Mouse (Mus musculus) liver, embryonic 15.5 days (tissue): ENCODE results near the gene Zfp523. TPM values are rescaled to one million over a fixed set of nuclear protein-coding genes. Genes with fewer than 3 reads are reported as not detected.

ENCODE experiments used
- ATAC-seq: fragments of 200-750 bp; cut with Nextera tagmentation; 2 replicates; pipeline ENCODE4 v1.8.0; 2017; ENCODE audit warnings: moderate number of reproducible peaks, mild to moderate bottlenecking, moderate library complexity; ENCODE audit not compliant: insufficient read depth
- H3K27ac ChIP-seq: fragments of 300-500 bp; sonication (generic); replicated peaks from 2 replicates; pipeline ENCODE4 v1.5.1; 2015; ENCODE audit warnings: mild to moderate bottlenecking, inconsistent platforms
- H3K27me3 ChIP-seq: fragments of 300-500 bp; sonication (generic); 2 replicates; pipeline ENCODE4 v1.6.1; 2015; ENCODE audit warnings: mild to moderate bottlenecking, inconsistent platforms
- H3K36me3 ChIP-seq: fragments of 300-500 bp; sonication (generic); replicated peaks from 2 replicates; pipeline ENCODE4 v1.6.1; 2015; ENCODE audit warnings: moderate library complexity, mild to moderate bottlenecking, inconsistent platforms
- H3K4me1 ChIP-seq: fragments of 300-500 bp; sonication (generic); replicated peaks from 2 replicates; pipeline ENCODE4 v1.6.1; 2015; ENCODE audit warnings: inconsistent platforms
- H3K4me2 ChIP-seq: fragments of 300-500 bp; sonication (generic); 2 replicates; pipeline ENCODE4 v1.6.1; 2015; ENCODE audit warnings: moderate library complexity, mild to moderate bottlenecking, inconsistent platforms
- H3K4me3 ChIP-seq: fragments of 300-500 bp; sonication (generic); replicated peaks from 2 replicates; pipeline ENCODE4 v1.5.1; 2015; ENCODE audit warnings: mild to moderate bottlenecking, inconsistent platforms
- H3K9ac ChIP-seq: fragments of 300-500 bp; sonication (generic); 2 replicates; pipeline ENCODE4 v1.6.1; 2015; ENCODE audit warnings: moderate library complexity, mild to moderate bottlenecking, inconsistent platforms
- H3K9me3 ChIP-seq: fragments of 300-500 bp; sonication (generic); replicated peaks from 2 replicates; pipeline ENCODE4 v1.6.1; 2016; ENCODE audit warnings: inconsistent platforms
- WGBS: fragments of 180-500 bp; shearing (Covaris S2); methylation state at CpG from one replicate; pipeline ENCODE4 v1.1.7; 2015; ENCODE audit warnings: mixed read lengths; ENCODE audit not compliant: insufficient replicate concordance; 5-methylcytosine and 5-hydroxymethylcytosine counted together
- polyA plus RNA-seq: library from polyadenylated mRNA; unstranded; fragments of >200 nt; fragmentation: Nextera tagmentation; extraction: Ambion mirVana; gene quantifications from 2 replicates; pipeline ENCODE4 v1.2.1, GENCODE M21; 2015

Gene Zfp523
- polyA plus RNA-seq, 1 experiment from 2014 or later = 5.8 TPM

DNA sequence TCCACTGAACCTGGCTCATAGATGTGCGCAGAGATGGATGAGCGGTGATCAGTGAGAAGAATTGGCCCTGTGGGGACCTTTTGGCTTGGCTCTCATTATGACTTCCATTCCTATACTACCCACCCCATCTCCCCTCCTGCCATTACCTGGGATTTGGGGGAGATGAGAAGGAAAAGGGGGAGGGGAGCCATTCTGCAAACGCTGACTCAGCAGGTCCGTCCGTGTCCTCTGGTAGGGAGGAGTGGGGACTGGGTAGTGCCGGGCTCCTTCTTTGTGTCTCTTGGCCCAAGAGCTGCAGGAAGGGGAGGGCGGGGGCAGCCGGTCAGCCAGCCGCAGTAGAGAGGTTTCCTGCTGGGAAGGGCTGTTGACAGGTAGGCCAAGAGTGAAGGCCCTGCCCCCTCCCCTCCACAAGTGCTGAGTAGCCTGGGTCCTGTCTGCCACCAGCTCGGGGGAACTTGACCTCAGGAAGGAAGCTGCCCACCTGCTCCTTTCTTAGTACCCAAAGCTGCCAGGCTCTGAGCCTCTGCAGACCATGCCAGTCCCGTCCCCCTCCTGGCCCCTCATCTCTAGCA lies 15.5 kb upstream of the Zfp523 start:
- 18% methylated on average over 11 of the region's 11 CpGs for WGBS
- Histone ChIP-seq H3K27ac (no peak overlapping the region), H3K4me2 (no peak overlapping the region), H3K36me3 (no peaks in the 10 kb centered on the region), H3K27me3 (peaks cover 42% of the 10 kb centered on the region), H3K9me3 (no peaks in the 10 kb centered on the region), H3K4me3 (no peak overlapping the region), H3K9ac (no peak overlapping the region), H3K4me1 (no peaks in the 10 kb centered on the region)
- no peak for ATAC-seq

DNA sequence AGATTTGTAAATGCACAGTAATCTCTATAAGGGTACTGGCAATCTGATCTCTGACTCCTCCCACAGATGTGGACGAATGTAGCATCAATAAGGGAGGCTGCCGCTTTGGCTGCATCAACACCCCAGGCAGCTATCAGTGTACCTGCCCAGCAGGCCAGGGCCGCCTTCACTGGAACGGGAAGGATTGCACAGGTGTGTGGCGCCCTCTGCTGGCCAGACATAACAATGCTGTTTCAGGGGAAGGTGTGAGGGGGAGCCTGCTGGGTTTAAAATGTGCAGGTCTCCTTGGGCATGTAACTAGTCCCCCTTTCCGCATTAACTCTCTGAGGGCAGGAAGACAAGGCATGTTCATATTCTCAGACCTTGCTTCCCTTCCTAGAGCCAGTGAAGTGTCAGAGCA lies 13.3 kb upstream of the Zfp523 start:
- Histone ChIP-seq H3K9me3 (no peaks in the 10 kb centered on the region), H3K4me2 (no peak overlapping the region), H3K4me3 (no peak overlapping the region), H3K27ac (no peak overlapping the region), H3K36me3 (no peaks in the 10 kb centered on the region), H3K4me1 (no peaks in the 10 kb centered on the region), H3K9ac (no peak overlapping the region), H3K27me3 (peaks cover 40% of the 10 kb centered on the region)
- 4% methylated on average over 6 of the region's 6 CpGs for WGBS
- no peak for ATAC-seq

GRCm38 (mm10) chr17:28170460-28171305 lies 6.2 kb upstream of the Zfp523 start:
- Histone ChIP-seq H3K27ac (no peak overlapping the region), H3K4me1 (no peaks in the 10 kb centered on the region; the same call in 1 of the 2 replicates), H3K9ac (no peak overlapping the region), H3K4me2 (no peak overlapping the region), H3K36me3 (no peaks in the 10 kb centered on the region), H3K4me3 (no peak overlapping the region), H3K9me3 (no peaks in the 10 kb centered on the region), H3K27me3 (0 out of 2 replicates have a peak, but pooled peaks cover 3% of the 10 kb centered on the region)
- 71% methylated on average over 6 of the region's 6 CpGs for WGBS
- ATAC-seq = no peak

DNA sequence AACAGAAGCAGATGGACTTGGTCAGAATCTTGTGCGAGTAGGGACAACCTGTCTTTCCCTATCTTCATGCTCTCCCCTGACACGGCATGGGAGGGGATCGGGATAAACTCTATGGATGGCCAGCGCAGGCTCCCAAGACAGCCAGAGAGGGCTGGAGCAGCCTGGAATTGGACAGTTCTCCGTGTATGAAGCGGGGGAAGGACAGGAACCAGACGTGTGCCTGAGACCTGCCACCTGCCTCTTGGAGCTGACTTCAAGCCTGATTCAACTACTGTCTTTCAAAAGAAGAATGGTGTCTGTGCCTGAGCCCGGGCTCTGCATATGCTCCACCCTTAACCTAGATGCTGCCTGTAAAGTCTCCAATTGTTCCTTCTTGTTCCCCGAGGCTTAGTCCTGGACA lies 4.2 kb upstream of the Zfp523 start:
- no peaks in the 10 kb centered on the region for H3K36me3 ChIP-seq
- ATAC-seq = no peak
- H3K27me3 ChIP-seq = 0 out of 2 replicates have a peak, but pooled peaks cover 5% of the 10 kb centered on the region
- H3K4me3 ChIP-seq = no peak overlapping the region
- H3K4me1 ChIP-seq = peaks cover 16% of the 10 kb centered on the region; the same call in 1 of the 2 replicates
- no peak overlapping the region for H3K4me2 ChIP-seq
- no peak overlapping the region for H3K27ac ChIP-seq
- H3K9me3 ChIP-seq = no peaks in the 10 kb centered on the region
- H3K9ac ChIP-seq = no peak overlapping the region
- WGBS = 52% methylated on average over 9 of the region's 9 CpGs

GRCm38 (mm10) chr17:28177540-28178046 lies 664 bp downstream of the Zfp523 start:
- Histone ChIP-seq H3K4me2 (peak overlapping the region; percentile 90), H3K9ac (peak overlapping the region; percentile 75), H3K36me3 (no peaks in the 10 kb centered on the region), H3K27ac (peak overlapping the region; percentile 79), H3K9me3 (no peaks in the 10 kb centered on the region), H3K4me3 (peak overlapping the region; percentile 74), H3K4me1 (peaks cover 57% of the 10 kb centered on the region), H3K27me3 (0 out of 2 replicates have a peak, but pooled peaks cover 5% of the 10 kb centered on the region)
- WGBS = 4% methylated on average over 20 of the region's 22 CpGs
- ATAC-seq = peak; percentile 65

- H3K27ac ChIP-seq = 0 out of 2 replicates have a peak overlapping the region, but pooled peaks have one; percentile 1
- H3K4me2 ChIP-seq = no peak overlapping the region; the same call in 1 of the 2 replicates
- no peaks in the 10 kb centered on the region for H3K9me3 ChIP-seq
- no peaks in the 10 kb centered on the region for H3K36me3 ChIP-seq
- H3K4me3 ChIP-seq = no peak overlapping the region
- 54% methylated on average over 4 of the region's 4 CpGs for WGBS
- H3K27me3 ChIP-seq = 0 out of 2 replicates have a peak, but pooled peaks cover 5% of the 10 kb centered on the region
- peaks cover 70% of the 10 kb centered on the region for H3K4me1 ChIP-seq
- ATAC-seq = no peak
- no peak overlapping the region for H3K9ac ChIP-seq
These were observed 3.4 kb downstream of the Zfp523 start for GRCm38 (mm10) chr17:28180331-28180730.

- WGBS = 58% methylated on average over 15 of the region's 15 CpGs
- peaks cover 74% of the 10 kb centered on the region for H3K4me1 ChIP-seq
- H3K9ac ChIP-seq = no peak overlapping the region
- ATAC-seq = no peak
- H3K27me3 ChIP-seq = no peaks in the 10 kb centered on the region
- no peaks in the 10 kb centered on the region for H3K36me3 ChIP-seq
- no peak overlapping the region for H3K4me3 ChIP-seq
- H3K9me3 ChIP-seq = no peaks in the 10 kb centered on the region
- H3K4me2 ChIP-seq = no peak overlapping the region
- H3K27ac ChIP-seq = 0 out of 2 replicates have a peak overlapping the region, but pooled peaks have one; percentile 1
These were observed 4.0 kb downstream of the Zfp523 start for GRCm38 (mm10) chr17:28180783-28181544.

DNA sequence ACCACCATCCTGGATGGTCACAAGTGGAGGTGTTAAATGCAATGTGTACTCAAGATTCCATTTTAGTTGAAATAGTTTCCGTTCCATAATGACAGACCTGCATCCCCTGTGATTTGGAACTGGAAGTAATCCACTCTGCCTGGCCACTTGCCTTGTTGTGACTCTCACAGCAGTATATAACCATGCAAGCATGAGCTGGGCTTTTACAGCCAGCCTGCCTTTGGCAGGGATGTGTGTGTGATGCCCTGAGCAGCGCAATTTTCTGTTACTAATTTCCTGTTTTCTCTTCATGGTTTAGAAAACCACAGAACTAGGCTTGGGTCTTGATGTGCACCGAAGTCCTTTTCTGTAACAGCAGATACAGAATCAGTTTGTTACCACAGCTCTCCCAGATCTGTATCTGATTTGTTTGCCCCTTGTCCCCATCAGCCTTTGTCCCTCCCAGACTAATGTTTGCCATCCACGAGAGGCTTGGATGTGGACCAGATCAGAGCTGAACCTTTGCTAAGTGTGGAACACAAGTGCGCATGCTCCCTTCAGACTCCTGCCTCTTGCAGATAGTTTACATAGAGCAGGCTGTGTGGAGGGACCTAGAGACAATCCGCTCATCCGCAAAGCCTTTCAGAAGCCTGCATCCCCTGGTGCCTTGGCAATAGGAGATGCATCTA lies 8.2 kb downstream of the Zfp523 start:
- peak overlapping the region; percentile 23; the same call in 1 of the 2 replicates for H3K4me2 ChIP-seq

DNA sequence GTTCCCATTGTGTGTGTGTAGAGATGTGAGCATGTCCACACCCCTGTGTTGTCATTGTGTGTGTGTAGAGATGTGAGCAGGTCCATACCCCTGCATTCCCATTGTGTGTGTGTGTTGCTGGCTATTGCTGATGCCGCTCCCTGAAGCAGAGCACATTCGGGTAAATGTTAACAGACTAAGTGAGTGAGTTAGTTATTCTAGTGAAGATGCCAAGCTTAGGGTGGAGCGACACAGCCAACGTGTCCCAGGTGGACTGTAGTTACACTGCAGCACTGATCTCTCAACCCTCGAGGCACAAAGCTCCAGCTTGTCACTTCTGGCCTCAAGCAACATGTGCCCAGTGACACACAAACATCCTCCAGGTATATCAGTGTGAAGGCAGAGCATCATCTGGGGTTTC lies 11.4 kb downstream of the Zfp523 start:
- 62% methylated on average over 5 of the region's 5 CpGs for WGBS

More for the DNA sequence above, 8.2 kb downstream of the Zfp523 start:
- Histone ChIP-seq H3K36me3 (peaks cover 4% of the 10 kb centered on the region; the same call in 1 of the 2 replicates), H3K4me1 (peaks cover 41% of the 10 kb centered on the region), H3K4me3 (no peak overlapping the region), H3K9me3 (no peaks in the 10 kb centered on the region), H3K9ac (no peak overlapping the region), H3K27me3 (no peaks in the 10 kb centered on the region), H3K27ac (peak overlapping the region; percentile 41; the same call in 1 of the 2 replicates)
- 41% methylated on average over 7 of the region's 7 CpGs for WGBS
- ATAC-seq = peak; percentile 57

DNA sequence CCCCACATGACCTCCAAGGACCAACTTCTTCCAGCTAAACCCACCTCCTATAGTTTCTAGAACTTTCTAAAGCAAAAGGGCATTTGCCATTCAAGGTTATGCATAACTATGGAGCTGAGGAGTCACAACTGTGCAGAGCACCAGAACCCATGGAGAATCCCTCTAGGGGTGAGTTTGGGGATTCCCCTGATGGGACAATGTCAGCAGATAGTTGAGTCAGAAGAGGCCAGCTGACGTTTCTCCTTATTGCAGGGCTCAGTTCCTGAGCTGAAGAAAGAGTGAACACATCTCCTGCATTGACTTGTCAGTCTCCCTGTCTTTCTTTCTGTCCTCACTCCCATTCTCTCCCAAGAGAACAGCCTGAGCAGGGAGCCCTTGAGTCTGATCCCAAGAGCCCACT lies 15.8 kb downstream of the Zfp523 start:
- Histone ChIP-seq H3K4me2 (no peak overlapping the region), H3K4me1 (0 out of 2 replicates have a peak, but pooled peaks cover 2% of the 10 kb centered on the region), H3K9ac (no peak overlapping the region), H3K9me3 (no peaks in the 10 kb centered on the region), H3K27me3 (no peaks in the 10 kb centered on the region), H3K4me3 (no peak overlapping the region), H3K36me3 (peaks cover 17% of the 10 kb centered on the region; the same call in 1 of the 2 replicates), H3K27ac (no peak overlapping the region)
- WGBS = 33% methylated on average over 1 of the region's 1 CpGs
- ATAC-seq = no peak

More for the DNA sequence above, 11.4 kb downstream of the Zfp523 start:
- Histone ChIP-seq H3K4me3 (no peak overlapping the region), H3K9ac (no peak overlapping the region), H3K36me3 (peaks cover 7% of the 10 kb centered on the region; the same call in 1 of the 2 replicates), H3K9me3 (no peaks in the 10 kb centered on the region), H3K4me2 (no peak overlapping the region), H3K27ac (no peak overlapping the region), H3K27me3 (no peaks in the 10 kb centered on the region), H3K4me1 (peaks cover 13% of the 10 kb centered on the region)
- ATAC-seq = no peak
